Mouse (Mus musculus) limb, embryonic 14.5 days (tissue): ENCODE measurements at regions not wholly inside any gene's neighbourhood (a gene's known extent, or its start where the extent isn't known, plus 50 kb on each side); places are given as distances from the start of the nearest gene placed in this dataset.

Experiments used
- ATAC-seq: fragments of 200-750 bp; cut with Nextera tagmentation; 2 replicates; pipeline ENCODE4 v1.8.0; 2017; ENCODE audit warnings: low read depth, moderate number of reproducible peaks, moderate TSS enrichment; ENCODE audit not compliant: low FRiP score
- DNase-seq: peaks from one replicate; pipeline ENCODE4 v3.0.0-alpha.2; 2015; ENCODE audit warnings: low spot score
- H3K27ac ChIP-seq: fragments of 300-500 bp; sonication (generic); replicated peaks from 2 replicates; pipeline ENCODE4 v1.5.1; 2014; ENCODE audit warnings: low read depth, mild to moderate bottlenecking, low read length, moderate library complexity, mixed read lengths
- H3K27me3 ChIP-seq: fragments of 300-500 bp; sonication (generic); 2 replicates; pipeline ENCODE4 v1.6.1; 2014; ENCODE audit warnings: low read length, mixed read lengths; ENCODE audit not compliant: control insufficient read depth, insufficient read depth
- H3K36me3 ChIP-seq: fragments of 300-500 bp; sonication (generic); 2 replicates; pipeline ENCODE4 v1.6.1; 2014; ENCODE audit warnings: mild to moderate bottlenecking, low read length, moderate library complexity, mixed read lengths; ENCODE audit not compliant: control insufficient read depth, insufficient read depth
- H3K4me1 ChIP-seq: fragments of 300-500 bp; sonication (generic); 2 replicates; pipeline ENCODE4 v1.6.1; 2014; ENCODE audit warnings: antibody characterized with exemption, low read length, mixed read lengths; ENCODE audit not compliant: control insufficient read depth, insufficient read depth
- H3K4me2 ChIP-seq: fragments of 300-500 bp; sonication (generic); replicated peaks from 2 replicates; pipeline ENCODE4 v1.6.1; 2014; ENCODE audit warnings: low read depth, mild to moderate bottlenecking, low read length, moderate library complexity; ENCODE audit not compliant: severe bottlenecking
- H3K4me3 ChIP-seq: fragments of 300-500 bp; sonication (generic); replicated peaks from 2 replicates; pipeline ENCODE4 v1.5.1; 2014; ENCODE audit warnings: low read length
- H3K9ac ChIP-seq: fragments of 300-500 bp; sonication (generic); 2 replicates; pipeline ENCODE4 v1.6.1; 2014; ENCODE audit warnings: mild to moderate bottlenecking, low read depth, low read length, moderate library complexity; ENCODE audit not compliant: severe bottlenecking
- H3K9me3 ChIP-seq: fragments of 300-500 bp; sonication (generic); 2 replicates; pipeline ENCODE4 v1.6.1; 2016; ENCODE audit warnings: low read length; ENCODE audit not compliant: control insufficient read depth
- POLR2A ChIP-seq: fragments of 200-500 bp; IDR thresholded peaks from 2 replicates; pipeline ENCODE4 v1.8.0; 2012; ENCODE audit warnings: inconsistent platforms, mild to moderate bottlenecking, moderate library complexity, borderline replicate concordance; ENCODE audit not compliant: insufficient read depth, insufficient read length; ENCODE audit errors: extremely low read depth
- WGBS: fragments of 180-500 bp; shearing (Covaris S2); extraction: QIAGEN DNeasy Blood & Tissue Kit; methylation state at CpG from one replicate; pipeline ENCODE4 v1.1.7; 2014; 5-methylcytosine and 5-hydroxymethylcytosine counted together

DNA sequence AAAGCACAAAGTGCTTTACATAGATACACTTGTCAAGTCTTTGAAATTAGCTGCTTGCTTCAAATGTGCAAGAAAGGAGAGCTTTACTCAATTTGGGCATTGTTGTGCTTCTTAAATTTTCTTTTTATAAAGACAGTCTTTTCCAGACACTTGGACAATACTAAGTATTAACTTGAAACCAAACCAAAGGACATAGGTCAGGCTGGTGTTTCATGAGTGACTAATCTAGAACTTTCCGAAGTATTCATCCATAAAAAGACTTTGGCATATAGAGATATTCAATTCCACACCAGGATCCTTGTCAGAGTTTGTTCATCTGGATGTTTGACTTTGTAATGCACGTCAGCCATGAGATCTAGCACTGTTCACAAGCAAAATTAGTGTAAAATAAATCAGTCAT is 173.0 kb downstream of the Tfec start:
- no peak for TF ChIP-seq POLR2A
- H3K27ac ChIP-seq: no peak overlapping the region
- no peak overlapping the region for H3K4me3 ChIP-seq

DNA sequence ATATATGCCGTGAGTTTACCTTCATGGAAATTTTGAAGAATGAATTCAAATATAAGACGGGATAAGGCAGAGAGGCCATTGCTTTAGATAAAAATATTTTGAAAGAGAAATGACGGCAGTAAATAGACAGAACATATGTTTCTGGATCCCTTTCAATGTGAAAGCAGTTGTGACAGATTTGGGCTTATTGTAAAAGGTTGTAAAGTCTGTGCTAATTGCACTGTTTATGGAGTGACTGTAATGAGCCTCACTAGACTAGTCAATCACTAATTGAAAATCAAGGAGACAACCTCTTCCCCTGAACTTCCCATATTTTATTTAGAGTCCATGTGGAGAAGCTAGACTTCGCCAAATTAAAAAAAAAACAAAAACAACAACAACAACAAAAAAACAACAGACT is 193.7 kb downstream of the Tfec start:
- Histone ChIP-seq H3K4me3 (no peak overlapping the region), H3K36me3 (no peaks in the 10 kb centered on the region), H3K27ac (no peak overlapping the region), H3K4me1 (peaks cover 12% of the 10 kb centered on the region), H3K9ac (no peak overlapping the region), H3K4me2 (no peak overlapping the region), H3K9me3 (0 out of 2 replicates have a peak, but pooled peaks cover 3% of the 10 kb centered on the region), H3K27me3 (no peaks in the 10 kb centered on the region)
- DNase-seq: no peak
- WGBS: 76% methylated on average over 4 of the region's 4 CpGs
- no peak for ATAC-seq
- no peak for TF ChIP-seq POLR2A

More for the DNA sequence above, 173.0 kb downstream of the Tfec start:
- ATAC-seq (no peak), DNase-seq (no peak)
- H3K9me3 ChIP-seq: no peaks in the 10 kb centered on the region
- H3K4me2 ChIP-seq: no peak overlapping the region
- no peaks in the 10 kb centered on the region for H3K36me3 ChIP-seq
- H3K4me1 ChIP-seq: no peaks in the 10 kb centered on the region
- H3K9ac ChIP-seq: no peak overlapping the region
- 89% methylated on average over 2 of the region's 2 CpGs for WGBS
- no peaks in the 10 kb centered on the region for H3K27me3 ChIP-seq

DNA sequence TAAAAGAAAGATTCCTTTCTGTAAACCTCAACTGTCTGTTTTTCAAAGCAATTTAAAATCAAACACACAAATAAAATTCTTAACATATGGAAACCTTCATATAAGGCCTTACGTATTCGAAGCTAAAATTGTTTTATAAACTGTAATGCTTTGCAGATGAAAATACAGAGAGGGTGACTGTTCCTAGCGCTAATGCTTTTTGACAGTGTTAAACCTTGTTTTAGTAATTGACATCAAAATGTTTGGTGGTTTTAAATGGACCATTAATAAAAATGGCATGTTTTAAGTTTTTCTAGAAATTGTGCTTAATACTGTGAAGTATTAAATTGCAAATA is 194.9 kb downstream of the Tfec start:
- ATAC-seq (peak; percentile 64; the same call in 1 of the 2 replicates), DNase-seq (no peak)
- 0 out of 2 replicates have a peak, but pooled peaks cover 3% of the 10 kb centered on the region for H3K9me3 ChIP-seq
- WGBS: 29% methylated on average over 3 of the region's 3 CpGs
- H3K9ac ChIP-seq: no peak overlapping the region
- H3K4me1 ChIP-seq: peaks cover 12% of the 10 kb centered on the region
- H3K27me3 ChIP-seq: no peaks in the 10 kb centered on the region
- no peaks in the 10 kb centered on the region for H3K36me3 ChIP-seq
- no peak overlapping the region for H3K4me3 ChIP-seq
- no peak overlapping the region for H3K27ac ChIP-seq
- H3K4me2 ChIP-seq: no peak overlapping the region
- no peak for TF ChIP-seq POLR2A

DNA sequence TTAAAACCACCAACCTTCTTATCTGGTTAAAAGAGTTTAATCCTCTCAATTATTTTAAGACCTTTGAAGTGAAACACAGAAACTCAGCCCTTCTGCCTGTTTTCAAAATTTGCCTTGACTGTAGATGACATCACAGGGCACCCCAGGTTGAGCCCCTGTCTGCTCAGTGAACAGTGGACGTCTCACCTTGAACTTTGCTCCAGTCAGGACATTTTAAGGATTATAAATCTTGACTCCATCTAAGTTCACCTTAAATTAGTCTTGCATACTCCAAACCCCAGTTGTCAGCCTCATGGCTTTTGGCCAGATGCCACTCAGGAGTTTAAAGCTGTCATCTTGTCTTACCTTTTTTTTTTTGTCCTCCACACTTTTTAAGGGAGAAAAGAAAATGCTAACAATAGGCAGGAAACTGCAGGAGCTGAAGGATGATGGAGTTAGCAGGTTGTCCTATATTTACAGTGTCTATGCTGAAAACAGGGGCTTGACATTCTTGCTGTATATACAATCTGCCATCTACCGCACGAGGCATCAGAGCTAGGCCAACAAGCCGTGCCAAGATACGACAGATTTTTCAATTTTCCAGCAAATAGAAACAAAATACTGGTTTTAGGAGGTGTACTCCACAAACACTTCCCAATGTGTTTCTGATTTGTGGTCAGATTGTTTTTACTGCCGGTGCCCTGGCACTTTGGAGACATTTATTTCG is 195.4 kb downstream of the Tfec start:
- Histone ChIP-seq H3K27me3 (no peaks in the 10 kb centered on the region), H3K4me1 (peaks cover 12% of the 10 kb centered on the region), H3K27ac (no peak overlapping the region), H3K9ac (no peak overlapping the region), H3K9me3 (0 out of 2 replicates have a peak, but pooled peaks cover 3% of the 10 kb centered on the region), H3K4me2 (no peak overlapping the region), H3K4me3 (no peak overlapping the region), H3K36me3 (no peaks in the 10 kb centered on the region)
- whole genome bisulfite sequencing: 27% methylated on average over 7 of the region's 7 CpGs
- DNase-seq (peak; percentile 73), ATAC-seq (peak; percentile 75)
- TF ChIP-seq POLR2A: no peak

DNA sequence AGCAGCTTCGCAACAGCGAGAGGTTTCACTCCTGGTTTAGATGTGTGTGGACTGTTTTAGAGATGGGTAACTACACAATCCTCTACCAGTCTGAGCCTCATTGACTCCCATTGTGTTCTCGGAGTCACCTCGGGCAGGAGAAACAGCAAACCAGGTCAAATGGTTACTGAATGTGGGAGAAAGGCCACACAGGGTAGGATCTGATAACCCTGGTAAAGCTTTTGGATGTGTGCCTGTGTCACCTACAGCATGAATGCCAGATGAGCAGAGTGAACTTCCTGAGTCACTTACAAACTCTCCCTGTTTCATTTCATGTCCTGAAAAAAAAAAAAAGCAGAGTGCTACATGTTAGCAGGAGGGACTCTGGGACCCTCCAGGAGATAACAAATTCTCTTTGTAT is 201.0 kb downstream of the Tfec start:
- Histone ChIP-seq H3K9me3 (no peaks in the 10 kb centered on the region), H3K27ac (no peak overlapping the region), H3K4me2 (no peak overlapping the region), H3K27me3 (no peaks in the 10 kb centered on the region), H3K4me1 (0 out of 2 replicates have a peak, but pooled peaks cover 2% of the 10 kb centered on the region), H3K9ac (no peak overlapping the region), H3K4me3 (no peak overlapping the region), H3K36me3 (no peaks in the 10 kb centered on the region)
- TF ChIP-seq POLR2A: no peak
- ATAC-seq (no peak), DNase-seq (no peak)
- WGBS: 78% methylated on average over 4 of the region's 4 CpGs
